Mouse (Mus musculus): Measurements from ENCODE around the gene Clcn3. TPM values are rescaled to one million over a fixed set of nuclear protein-coding genes. Genes with fewer than 3 reads are reported as not detected.

Gene Clcn3
- polyA plus RNA-seq, 1 experiment = 77.9 TPM

GRCm38 (mm10) chr8:60949859-60950258 lies 33.2 kb downstream of the Clcn3 start:
- H3K4me3 ChIP-seq (ENCODE audit: low read depth, low read length) = no peak overlapping the region
- TF ChIP-seq CTCF (IDR thresholded peaks at IDR 0.05; ENCODE audit: low read depth, low read length) (no peak), EP300 (IDR thresholded peaks at IDR 0.05; ENCODE audit: insufficient read depth, low read depth, low read length) (no peak), POLR2A (IDR thresholded peaks at IDR 0.05; ENCODE audit: insufficient read depth, low read length) (no peak)
- no peak overlapping the region for H3K27ac ChIP-seq (ENCODE audit: insufficient read depth, low read length)
- no peak overlapping the region for H3K9ac ChIP-seq (ENCODE audit: low read depth, poor library complexity, severe bottlenecking)
- peaks cover 3% of the 10 kb centered on the region for H3K4me1 ChIP-seq (ENCODE audit: control insufficient read depth, insufficient read depth, low read length)
- no peaks in the 10 kb centered on the region for H3K36me3 ChIP-seq (ENCODE audit: control insufficient read depth, insufficient read depth, low read length, poor library complexity, severe bottlenecking)
- H3K27me3 ChIP-seq (ENCODE audit: control insufficient read depth, insufficient read depth, low read length, poor library complexity, severe bottlenecking) = no peaks in the 10 kb centered on the region
- H3K9me3 ChIP-seq (replicated peaks; ENCODE audit: control insufficient read depth, insufficient read depth, low read length, poor library complexity, severe bottlenecking) = no peaks in the 10 kb centered on the region

- no peaks in the 10 kb centered on the region for H3K9me3 ChIP-seq (replicated peaks; ENCODE audit: control insufficient read depth, insufficient read depth, low read length, poor library complexity, severe bottlenecking)
- H3K36me3 ChIP-seq (ENCODE audit: control insufficient read depth, insufficient read depth, low read length, poor library complexity, severe bottlenecking) = no peaks in the 10 kb centered on the region
- no peak overlapping the region for H3K9ac ChIP-seq (ENCODE audit: low read depth, poor library complexity, severe bottlenecking)
- H3K4me3 ChIP-seq (ENCODE audit: low read depth, low read length) = no peak overlapping the region
- H3K4me1 ChIP-seq (ENCODE audit: control insufficient read depth, insufficient read depth, low read length) = peaks cover 1% of the 10 kb centered on the region
- no peaks in the 10 kb centered on the region for H3K27me3 ChIP-seq (ENCODE audit: control insufficient read depth, insufficient read depth, low read length, poor library complexity, severe bottlenecking)
- no peak for TF ChIP-seq EP300 (IDR thresholded peaks at IDR 0.05; ENCODE audit: insufficient read depth, low read depth, low read length)
- no peak for TF ChIP-seq POLR2A (IDR thresholded peaks at IDR 0.05; ENCODE audit: insufficient read depth, low read length)
- TF ChIP-seq CTCF (IDR thresholded peaks at IDR 0.05; ENCODE audit: low read depth, low read length) = no peak
- H3K27ac ChIP-seq (ENCODE audit: insufficient read depth, low read length) = no peak overlapping the region
Measured at GRCm38 (mm10) chr8:60947503-60947902, 35.6 kb downstream of the Clcn3 start.

GRCm38 (mm10) chr8:60942867-60943266 lies 40.2 kb downstream of the Clcn3 start:
- Histone ChIP-seq H3K27ac (ENCODE audit: insufficient read depth, low read length) (no peak overlapping the region), H3K4me3 (ENCODE audit: low read depth, low read length) (no peak overlapping the region), H3K9me3 (replicated peaks; ENCODE audit: control insufficient read depth, insufficient read depth, low read length, poor library complexity, severe bottlenecking) (no peaks in the 10 kb centered on the region), H3K27me3 (ENCODE audit: control insufficient read depth, insufficient read depth, low read length, poor library complexity, severe bottlenecking) (no peaks in the 10 kb centered on the region), H3K4me1 (ENCODE audit: control insufficient read depth, insufficient read depth, low read length) (peaks cover 1% of the 10 kb centered on the region), H3K9ac (ENCODE audit: low read depth, poor library complexity, severe bottlenecking) (no peak overlapping the region), H3K36me3 (ENCODE audit: control insufficient read depth, insufficient read depth, low read length, poor library complexity, severe bottlenecking) (no peaks in the 10 kb centered on the region; the same call in 1 of the 2 replicates)
- TF ChIP-seq POLR2A (IDR thresholded peaks at IDR 0.05; ENCODE audit: insufficient read depth, low read length) (no peak), EP300 (IDR thresholded peaks at IDR 0.05; ENCODE audit: insufficient read depth, low read depth, low read length) (no peak)

DNA sequence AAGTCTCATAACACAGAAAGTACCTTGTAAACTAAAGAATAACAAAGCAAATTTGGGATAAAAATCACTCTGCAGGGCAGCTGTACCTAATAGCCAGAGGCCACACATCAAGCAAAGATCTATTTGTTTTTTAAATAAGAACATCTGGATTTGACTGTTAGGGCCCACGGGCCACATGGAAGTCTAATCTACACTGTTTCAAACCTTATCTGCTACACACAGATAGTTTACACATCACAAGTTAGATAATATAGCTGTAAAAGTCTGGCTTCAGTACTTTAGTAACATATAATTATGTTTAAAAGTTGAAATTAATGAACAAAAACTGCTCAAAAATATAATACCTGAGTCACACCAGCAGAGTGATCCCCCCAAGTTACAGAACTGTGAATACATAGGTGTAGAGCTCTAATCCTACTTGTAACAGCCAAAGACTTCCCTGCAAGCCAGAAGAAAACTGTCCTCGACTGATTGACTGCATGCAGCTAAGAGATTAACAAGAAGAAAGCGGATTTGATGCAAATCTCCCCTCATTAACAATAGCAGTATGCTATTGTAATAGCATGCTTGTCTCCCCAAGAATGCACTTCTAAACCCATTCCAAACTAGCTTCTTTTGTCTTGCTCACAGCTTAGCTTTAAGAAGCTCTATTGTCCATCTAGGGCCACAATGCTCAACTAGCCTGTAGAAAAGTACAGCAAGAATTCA lies 44.2 kb downstream of the Clcn3 start:
- no peaks in the 10 kb centered on the region; the same call in 1 of the 2 replicates for H3K36me3 ChIP-seq (ENCODE audit: control insufficient read depth, insufficient read depth, low read length, poor library complexity, severe bottlenecking)
- no peaks in the 10 kb centered on the region for H3K4me1 ChIP-seq (ENCODE audit: control insufficient read depth, insufficient read depth, low read length)
- no peaks in the 10 kb centered on the region for H3K9me3 ChIP-seq (replicated peaks; ENCODE audit: control insufficient read depth, insufficient read depth, low read length, poor library complexity, severe bottlenecking)
- no peak overlapping the region for H3K9ac ChIP-seq (ENCODE audit: low read depth, poor library complexity, severe bottlenecking)
- no peak overlapping the region for H3K4me3 ChIP-seq (ENCODE audit: low read depth, low read length)
- H3K27ac ChIP-seq (ENCODE audit: insufficient read depth, low read length) = no peak overlapping the region
- TF ChIP-seq CTCF (IDR thresholded peaks at IDR 0.05; ENCODE audit: low read depth, low read length) = no peak
- TF ChIP-seq POLR2A (IDR thresholded peaks at IDR 0.05; ENCODE audit: insufficient read depth, low read length) = no peak
- TF ChIP-seq EP300 (IDR thresholded peaks at IDR 0.05; ENCODE audit: insufficient read depth, low read depth, low read length) = no peak
- H3K27me3 ChIP-seq (ENCODE audit: control insufficient read depth, insufficient read depth, low read length, poor library complexity, severe bottlenecking) = no peaks in the 10 kb centered on the region

GRCm38 (mm10) chr8:60933617-60934016 lies 49.5 kb downstream of the Clcn3 start:
- H3K9me3 ChIP-seq (replicated peaks; ENCODE audit: control insufficient read depth, insufficient read depth, low read length, poor library complexity, severe bottlenecking) = no peaks in the 10 kb centered on the region

GRCm38 (mm10) chr8:60920176-60920575 lies 62.9 kb downstream of the Clcn3 start:
- Histone ChIP-seq H3K9me3 (replicated peaks; ENCODE audit: control insufficient read depth, insufficient read depth, low read length, poor library complexity, severe bottlenecking) (no peaks in the 10 kb centered on the region), H3K27ac (ENCODE audit: insufficient read depth, low read length) (no peak overlapping the region), H3K36me3 (ENCODE audit: control insufficient read depth, insufficient read depth, low read length, poor library complexity, severe bottlenecking) (peaks cover 12% of the 10 kb centered on the region), H3K4me1 (ENCODE audit: control insufficient read depth, insufficient read depth, low read length) (no peaks in the 10 kb centered on the region), H3K4me3 (ENCODE audit: low read depth, low read length) (no peak overlapping the region), H3K27me3 (ENCODE audit: control insufficient read depth, insufficient read depth, low read length, poor library complexity, severe bottlenecking) (no peaks in the 10 kb centered on the region), H3K9ac (ENCODE audit: low read depth, poor library complexity, severe bottlenecking) (no peak overlapping the region)
- TF ChIP-seq CTCF (IDR thresholded peaks at IDR 0.05; ENCODE audit: low read depth, low read length) (no peak), EP300 (IDR thresholded peaks at IDR 0.05; ENCODE audit: insufficient read depth, low read depth, low read length) (no peak), POLR2A (IDR thresholded peaks at IDR 0.05; ENCODE audit: insufficient read depth, low read length) (no peak)

More at GRCm38 (mm10) chr8:60933617-60934016, 49.5 kb downstream of the Clcn3 start:
- no peaks in the 10 kb centered on the region for H3K4me1 ChIP-seq (ENCODE audit: control insufficient read depth, insufficient read depth, low read length)
- TF ChIP-seq POLR2A (IDR thresholded peaks at IDR 0.05; ENCODE audit: insufficient read depth, low read length) = no peak
- TF ChIP-seq CTCF (IDR thresholded peaks at IDR 0.05; ENCODE audit: low read depth, low read length) = no peak
- no peak for TF ChIP-seq EP300 (IDR thresholded peaks at IDR 0.05; ENCODE audit: insufficient read depth, low read depth, low read length)
- no peak overlapping the region for H3K9ac ChIP-seq (ENCODE audit: low read depth, poor library complexity, severe bottlenecking)
- H3K27me3 ChIP-seq (ENCODE audit: control insufficient read depth, insufficient read depth, low read length, poor library complexity, severe bottlenecking) = no peaks in the 10 kb centered on the region
- peaks cover 4% of the 10 kb centered on the region for H3K36me3 ChIP-seq (ENCODE audit: control insufficient read depth, insufficient read depth, low read length, poor library complexity, severe bottlenecking)
- H3K4me3 ChIP-seq (ENCODE audit: low read depth, low read length) = no peak overlapping the region
- H3K27ac ChIP-seq (ENCODE audit: insufficient read depth, low read length) = no peak overlapping the region
